Mouse (Mus musculus) kidney, adult 2 months (tissue): ENCODE data around the gene Plod1.

ENCODE experiments used
- CTCF ChIP-seq: fragments of 200-500 bp; conservative IDR thresholded peaks from 2 replicates; pipeline ENCODE4 v1.5.1; 2011; ENCODE audit warnings: low read depth, mild to moderate bottlenecking, control low read depth, low read length, moderate library complexity, mixed read lengths; ENCODE audit not compliant: insufficient read depth, insufficient read length
- POLR2A ChIP-seq: fragments of 200-500 bp; IDR thresholded peaks from one replicate; pipeline ENCODE4 v1.6.1; 2011; ENCODE audit warnings: low read depth, low read length, control low read depth

GRCm38 (mm10) chr4:147934134-147934533 lies 2.4 kb downstream of the Plod1 start:
- TF ChIP-seq CTCF = no peak
- TF ChIP-seq POLR2A = no peak
